ENCODE assay signal across 15 mouse cellular contexts in genomic region chr6:52966001-52966400, GRCm38 (mm10).
DNase-seq lines count a peak whose midpoint lies in the region; ATAC-seq lines count a peak whose summit lies in the region.
"Had no signal": no experiment of that assay in that cellular context is flagged by ENCODE, and none has a peak within 500 bp of the region (broad histone marks: within the 10 kb centered on the region; RNA-seq: fewer than 3 reads in every experiment).

No protein-coding gene starts in this region.

- peak; percentile 16 for DNase-seq in kidney, adult 9 months
- DNase-seq in kidney, postnatal 4 days: no peak
- DNase-seq in embryonic facial prominence, embryonic 11.5 days (ENCODE audit: low spot score): peak; percentile 18
- DNase-seq in skeletal muscle tissue, adult 2 months (ENCODE audit: low read depth, low spot score): peak; percentile 14
- no peak for DNase-seq in thymus, postnatal 10 days (ENCODE audit: low spot score in 2 of 2)
- DNase-seq: cerebellum, adult 9-10 months; gastrocnemius, postnatal 14 days; layer of hippocampus, postnatal 36 days had no signal

- no peaks in the 10 kb centered on the region for H3K27me3 ChIP-seq in embryonic facial prominence, embryonic 11.5 days (ENCODE audit: control insufficient read depth, insufficient read depth, low read length)
- no peaks in the 10 kb centered on the region for H3K27me3 ChIP-seq in heart, embryonic 15.5 days
- H3K27me3 ChIP-seq: forebrain, embryonic 13.5 days had no signal

- H3K9ac ChIP-seq in embryonic facial prominence, embryonic 11.5 days (replicated peaks; ENCODE audit: low read length): no peak overlapping the region
- no peak overlapping the region for H3K9ac ChIP-seq in heart, embryonic 15.5 days
- H3K9ac ChIP-seq: forebrain, embryonic 13.5 days had no signal

- peaks cover 2% of the 10 kb centered on the region for H3K4me1 ChIP-seq in embryonic facial prominence, embryonic 11.5 days (ENCODE audit: control insufficient read depth, insufficient read depth, low read length)
- H3K4me1 ChIP-seq in heart, embryonic 15.5 days (replicated peaks): peaks cover 58% of the 10 kb centered on the region

- no peak overlapping the region for H3K4me2 ChIP-seq in embryonic facial prominence, embryonic 11.5 days (ENCODE audit: low read depth, low read length)
- 0 out of 2 replicates have a peak overlapping the region, but pooled peaks have one; percentile 6 for H3K4me2 ChIP-seq in heart, embryonic 15.5 days
- H3K4me2 ChIP-seq: forebrain, embryonic 13.5 days had no signal

- 53% methylated on average over 4 of the region's 4 CpGs for WGBS in embryonic facial prominence, embryonic 11.5 days
- 15% methylated on average over 4 of the region's 4 CpGs for WGBS in heart, embryonic 15.5 days

- no peaks in the 10 kb centered on the region for H3K9me3 ChIP-seq in embryonic facial prominence, embryonic 11.5 days (replicated peaks; ENCODE audit: control insufficient read depth, low read length)
- no peaks in the 10 kb centered on the region for H3K9me3 ChIP-seq in heart, embryonic 15.5 days (replicated peaks)
- H3K9me3 ChIP-seq: forebrain, embryonic 13.5 days; megakaryocyte, embryonic 14.5 days had no signal

- no peaks in the 10 kb centered on the region for H3K36me3 ChIP-seq in embryonic facial prominence, embryonic 11.5 days (replicated peaks; ENCODE audit: control insufficient read depth, insufficient read depth, low read depth, low read length)
- no peaks in the 10 kb centered on the region for H3K36me3 ChIP-seq in heart, embryonic 15.5 days

- H3K4me3 ChIP-seq in embryonic facial prominence, embryonic 11.5 days (ENCODE audit: low read depth, low read length): no peak overlapping the region
- no peak overlapping the region for H3K4me3 ChIP-seq in heart, embryonic 15.5 days
- H3K4me3 ChIP-seq: forebrain, embryonic 13.5 days had no signal

- no peak for ATAC-seq in embryonic facial prominence, embryonic 11.5 days (replicated peaks; ENCODE audit: insufficient number of reproducible peaks, low FRiP score, low TSS enrichment, low read depth)
- ATAC-seq in heart, embryonic 15.5 days (replicated peaks; ENCODE audit: insufficient number of reproducible peaks, insufficient read depth, low FRiP score, low read depth): peak; percentile 74
- no peak for ATAC-seq in CD4-positive, CD25-positive, alpha-beta regulatory T cell, adult 4 months
- no peak for ATAC-seq in inflammation-experienced regulatory T-cells, adult 6 months
- ATAC-seq: forebrain, embryonic 13.5 days; hindbrain, postnatal 0 days had no signal

- no peak overlapping the region for H3K27ac ChIP-seq in embryonic facial prominence, embryonic 11.5 days (replicated peaks; ENCODE audit: low read depth, low read length)
- peak overlapping the region; percentile 86 for H3K27ac ChIP-seq in heart, embryonic 15.5 days
- H3K27ac ChIP-seq: forebrain, embryonic 13.5 days; hindbrain, postnatal 0 days; kidney, postnatal 0 days had no signal

Comparison
In these comparisons a context has a peak if more than half of its experiments do, and no peak if none do; other contexts are left out.
1. DNase-seq: peak in kidney, adult 9 months (single experiment), embryonic facial prominence, embryonic 11.5 days (single experiment) and skeletal muscle tissue, adult 2 months (single experiment); none in kidney, postnatal 4 days (0 of 2) and thymus, postnatal 10 days (0 of 2).